Mouse (Mus musculus) small intestine, adult 2 months (tissue): Measurements from ENCODE around the gene Olfr1367. TPM values are rescaled to one million over a fixed set of nuclear protein-coding genes. Genes with fewer than 3 reads are reported as not detected.

ENCODE experiments used
- H3K27ac ChIP-seq: fragments of 200-500 bp; 2 replicates; pipeline ENCODE4 v1.5.1; 2012; ENCODE audit warnings: low read depth, low read length, control low read depth, inconsistent platforms; ENCODE audit not compliant: insufficient read depth
- H3K27me3 ChIP-seq: fragments of 200-500 bp; 2 replicates; pipeline ENCODE4 v1.6.1; 2012; ENCODE audit warnings: mild to moderate bottlenecking, moderate library complexity, low read length, inconsistent platforms; ENCODE audit not compliant: control insufficient read depth, insufficient read depth
- H3K36me3 ChIP-seq: fragments of 200-500 bp; 2 replicates; pipeline ENCODE4 v1.6.1; 2012; ENCODE audit warnings: mild to moderate bottlenecking, low read length, control low read depth, inconsistent platforms; ENCODE audit not compliant: control insufficient read depth, insufficient read depth
- H3K4me1 ChIP-seq: fragments of 200-500 bp; 2 replicates; pipeline ENCODE4 v1.6.1; 2012; ENCODE audit warnings: low read length, inconsistent platforms, mixed read lengths; ENCODE audit not compliant: control insufficient read depth, insufficient read depth, insufficient read length
- H3K4me3 ChIP-seq: fragments of 200-500 bp; 2 replicates; pipeline ENCODE4 v1.5.1; 2012; ENCODE audit warnings: low read depth, mild to moderate bottlenecking, control low read depth, inconsistent platforms, low read length, moderate library complexity
- CTCF ChIP-seq: fragments of 200-500 bp; IDR thresholded peaks from 2 replicates; pipeline ENCODE4 v1.5.1; 2012; ENCODE audit warnings: low read depth, mild to moderate bottlenecking, control low read depth, inconsistent platforms, low read length, moderate library complexity, mixed read lengths; ENCODE audit not compliant: insufficient replicate concordance, insufficient read length; ENCODE audit errors: extremely low read depth
- POLR2A ChIP-seq: fragments of 200-500 bp; IDR thresholded peaks from 2 replicates; pipeline ENCODE4 v1.6.1; 2012; ENCODE audit warnings: low read depth, mild to moderate bottlenecking, control low read depth, inconsistent platforms, low read length, moderate library complexity
- WGBS: fragments of 180-500 bp; shearing (Covaris S2); methylation state at CpG from one replicate; pipeline ENCODE4 v1.1.7; 2018; 5-methylcytosine and 5-hydroxymethylcytosine counted together
- polyA plus RNA-seq: library from polyadenylated mRNA; depleted of rRNA; stranded (reverse); fragments of >200 nt; gene quantifications from 2 replicates; pipeline ENCODE4 v1.2.3, GENCODE M21; 2012

The Olfr1367 gene
- polyA plus RNA-seq, 1 experiment, result not detected

DNA sequence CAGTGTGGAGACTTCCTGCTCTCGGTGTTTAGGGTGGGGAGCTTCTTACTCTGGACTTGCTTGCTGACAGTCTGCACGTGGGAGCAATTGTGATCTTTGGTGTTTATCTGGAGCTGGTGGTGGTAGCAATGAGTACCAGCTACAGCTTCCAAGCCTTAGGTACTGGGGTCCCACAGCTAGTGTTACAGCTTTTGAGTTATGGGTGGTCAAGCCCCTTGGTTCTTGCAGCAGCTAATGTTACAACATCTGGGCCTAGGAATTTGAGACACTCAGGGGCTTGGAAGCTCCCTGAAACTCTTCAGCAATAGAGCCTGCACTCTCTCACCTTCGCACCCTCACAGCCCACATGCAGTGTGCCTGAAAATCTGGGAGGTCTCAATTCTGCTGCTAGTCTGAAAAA is 26.4 kb upstream of the Olfr1367 start:
- Histone ChIP-seq H3K27ac (no peak overlapping the region), H3K4me3 (no peak overlapping the region), H3K4me1 (no peaks in the 10 kb centered on the region), H3K27me3 (no peaks in the 10 kb centered on the region; the same call in 1 of the 2 replicates), H3K36me3 (no peaks in the 10 kb centered on the region)
- 53% methylated on average over 3 of the region's 3 CpGs for WGBS
- no peak for TF ChIP-seq POLR2A
- TF ChIP-seq CTCF, result no peak

DNA sequence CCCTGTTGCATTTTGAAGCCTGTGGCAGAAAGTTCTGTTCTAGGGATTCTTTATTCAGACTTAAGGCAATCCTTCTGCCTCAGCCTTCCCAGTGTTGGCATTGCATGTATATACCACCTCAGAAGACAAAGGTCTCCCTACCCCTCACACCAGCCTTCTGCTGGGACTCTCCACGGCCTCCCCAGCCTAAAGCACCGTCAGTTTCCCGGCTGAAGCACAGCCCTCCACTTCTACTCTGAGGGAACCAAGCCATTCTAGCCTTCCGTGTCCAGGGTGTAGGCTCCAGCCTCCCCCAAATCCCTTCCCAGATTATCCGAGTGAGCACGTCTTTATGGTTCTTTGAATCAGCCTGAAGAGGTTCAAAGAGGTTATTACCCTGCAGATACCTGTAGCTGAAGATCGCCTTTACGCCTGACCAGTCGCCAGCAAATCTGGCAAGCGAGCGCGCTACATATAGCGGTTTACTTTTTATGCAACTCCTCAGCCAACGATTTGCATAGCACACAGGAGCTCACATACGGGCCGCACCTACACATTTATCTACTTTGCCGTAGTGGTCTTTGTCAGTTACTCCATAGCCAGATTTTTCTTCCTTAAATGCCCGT is 24.7 kb upstream of the Olfr1367 start:
- H3K27me3 ChIP-seq, result no peaks in the 10 kb centered on the region; the same call in 1 of the 2 replicates
- no peaks in the 10 kb centered on the region for H3K4me1 ChIP-seq
- no peak overlapping the region for H3K27ac ChIP-seq
- 20% methylated on average over 18 of the region's 18 CpGs for WGBS
- H3K36me3 ChIP-seq, result no peaks in the 10 kb centered on the region
- H3K4me3 ChIP-seq, result no peak overlapping the region
- TF ChIP-seq POLR2A (no peak), CTCF (no peak)

DNA sequence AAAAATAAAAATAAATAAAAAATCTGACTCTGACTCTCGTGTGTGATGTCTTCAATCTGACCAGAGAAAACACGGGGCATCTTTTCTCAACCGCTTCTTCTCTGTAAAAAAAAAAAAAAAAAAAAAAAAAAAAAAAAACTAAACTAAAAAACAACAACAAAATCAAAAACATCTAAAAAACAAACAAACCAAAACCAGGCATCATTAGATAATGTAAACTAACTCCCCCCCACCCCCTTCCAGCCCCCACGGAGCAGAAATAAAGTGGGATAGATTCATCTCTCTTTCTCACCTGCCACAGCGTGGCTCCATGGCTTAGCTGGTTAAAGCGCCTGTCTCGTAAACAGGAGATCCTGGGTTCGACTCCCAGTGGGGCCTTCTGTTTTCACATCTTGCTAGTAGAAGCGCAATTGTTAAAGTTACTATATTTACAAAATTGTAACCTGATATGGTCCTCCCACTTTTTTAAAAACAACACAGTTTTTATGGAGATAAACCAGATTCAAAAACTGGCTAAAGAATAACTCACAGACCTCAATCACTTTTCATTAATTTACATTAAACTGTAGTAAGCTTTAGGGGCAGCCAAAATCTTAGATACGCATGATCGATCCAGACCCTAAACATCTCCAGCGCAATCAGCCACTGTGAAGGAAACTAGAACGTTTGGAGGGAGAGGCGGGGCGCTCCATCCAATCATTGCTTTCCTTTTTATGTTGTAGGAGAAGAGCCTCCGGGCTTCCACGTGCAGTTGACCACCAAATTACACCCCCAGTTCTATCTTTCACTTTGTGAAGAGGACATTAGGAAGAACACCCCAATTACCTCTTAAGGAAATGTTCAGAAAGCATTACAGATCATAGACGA is 24.0 kb upstream of the Olfr1367 start:
- H3K27me3 ChIP-seq, result no peaks in the 10 kb centered on the region; the same call in 1 of the 2 replicates
- WGBS, result 28% methylated on average over 18 of the region's 18 CpGs
- no peaks in the 10 kb centered on the region for H3K4me1 ChIP-seq
- no peak overlapping the region for H3K4me3 ChIP-seq
- no peaks in the 10 kb centered on the region for H3K36me3 ChIP-seq
- H3K27ac ChIP-seq, result no peak overlapping the region
- TF ChIP-seq CTCF (no peak), POLR2A (no peak)

DNA sequence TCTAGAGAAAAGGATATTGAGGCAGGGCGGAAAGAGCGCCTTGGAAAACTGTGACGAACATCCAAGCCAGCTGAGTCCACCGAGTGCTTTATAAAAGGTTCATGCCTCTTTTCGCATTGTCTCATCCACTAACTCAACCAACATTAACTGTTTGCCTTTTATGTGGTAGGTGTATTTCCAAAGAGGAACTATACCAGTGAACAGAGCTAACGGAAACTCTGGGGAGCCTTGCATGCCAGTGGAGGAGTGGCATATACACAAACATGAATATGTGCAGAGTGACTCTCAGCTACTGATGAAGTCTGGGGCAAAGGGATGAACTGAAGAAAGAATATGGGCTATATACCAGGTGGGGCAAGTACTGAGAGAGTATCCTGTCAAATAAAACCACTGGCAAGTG is 23.3 kb upstream of the Olfr1367 start:
- Histone ChIP-seq H3K4me1 (no peaks in the 10 kb centered on the region), H3K27me3 (no peaks in the 10 kb centered on the region; the same call in 1 of the 2 replicates), H3K27ac (no peak overlapping the region), H3K4me3 (no peak overlapping the region), H3K36me3 (no peaks in the 10 kb centered on the region)
- WGBS, result 67% methylated on average over 6 of the region's 6 CpGs
- TF ChIP-seq CTCF (no peak), POLR2A (no peak)

DNA sequence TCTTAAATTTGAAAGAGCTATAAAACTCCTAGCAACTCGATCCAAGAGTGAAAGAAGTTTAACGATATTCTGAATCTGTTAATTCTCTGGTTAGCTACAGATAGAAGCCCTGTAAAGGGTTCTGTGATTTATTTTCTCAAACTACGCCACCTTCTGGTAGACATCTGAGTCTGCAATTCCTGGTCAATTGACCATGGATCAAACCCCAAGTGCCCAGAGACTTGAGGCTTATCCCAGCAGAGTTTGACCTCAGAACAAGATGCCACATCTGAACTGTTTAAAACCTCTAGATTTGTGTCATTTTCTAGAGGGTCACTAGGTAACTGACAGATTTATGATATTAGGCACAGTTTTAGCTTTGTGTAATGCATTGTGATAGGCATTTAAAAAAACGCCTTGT is 20.5 kb upstream of the Olfr1367 start:
- H3K4me1 ChIP-seq, result no peaks in the 10 kb centered on the region
- TF ChIP-seq POLR2A (no peak), CTCF (no peak)
- no peak overlapping the region for H3K27ac ChIP-seq
- WGBS, result 8% methylated on average over 4 of the region's 4 CpGs
- no peaks in the 10 kb centered on the region for H3K36me3 ChIP-seq
- H3K4me3 ChIP-seq, result no peak overlapping the region
- H3K27me3 ChIP-seq, result no peaks in the 10 kb centered on the region; the same call in 1 of the 2 replicates

DNA sequence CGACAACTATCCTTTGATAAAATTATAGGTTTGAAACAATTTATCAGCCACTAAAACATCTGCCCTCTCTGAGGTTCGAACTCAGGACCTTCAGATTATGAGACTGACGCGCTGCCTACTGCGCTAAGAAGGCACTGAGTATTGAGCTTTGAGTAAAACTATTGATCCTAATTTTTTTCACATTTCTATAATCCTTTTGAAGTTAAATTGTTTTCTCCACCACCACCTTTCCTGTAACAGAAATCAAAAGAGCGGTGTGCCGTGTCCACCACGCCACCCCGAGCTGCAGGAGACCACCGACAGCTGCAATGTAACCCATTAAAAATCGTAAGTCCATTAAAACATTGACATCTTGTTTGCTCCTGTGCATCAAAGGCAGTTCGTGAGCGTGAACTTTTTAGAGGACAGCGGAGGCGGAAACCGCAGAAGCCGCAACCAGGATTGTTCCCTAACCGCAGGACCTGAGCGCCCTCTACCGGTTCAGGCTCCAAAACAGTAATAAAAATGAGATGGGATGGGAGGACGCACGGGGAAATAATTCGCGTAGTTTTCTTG is 20.0 kb upstream of the Olfr1367 start:
- Histone ChIP-seq H3K4me3 (peak overlapping the region; percentile 62), H3K4me1 (no peaks in the 10 kb centered on the region), H3K27me3 (no peaks in the 10 kb centered on the region; the same call in 1 of the 2 replicates), H3K36me3 (no peaks in the 10 kb centered on the region), H3K27ac (no peak overlapping the region)
- TF ChIP-seq CTCF (peak; percentile 92), POLR2A (no peak)
- WGBS, result under 1% methylated on average over 24 of the region's 24 CpGs

DNA sequence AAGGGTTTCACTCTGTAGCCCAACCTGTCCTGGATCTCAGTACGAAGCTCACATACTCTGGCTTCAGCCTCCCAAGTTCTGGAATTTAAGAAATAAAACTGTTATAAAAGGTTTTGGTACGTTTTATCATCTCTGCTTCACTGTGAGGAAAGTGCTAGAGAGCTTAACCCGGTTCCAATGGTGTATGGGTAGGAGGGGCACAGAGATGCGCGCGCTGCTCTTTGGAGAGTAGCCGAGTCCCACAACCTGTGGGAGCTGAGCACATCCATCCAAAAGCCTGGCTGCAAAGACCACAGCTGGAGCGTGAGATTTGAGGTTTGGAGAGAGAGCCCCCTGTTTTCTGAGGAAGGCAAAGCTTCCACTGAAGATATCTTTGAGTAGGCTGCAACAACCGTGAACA is 19.3 kb upstream of the Olfr1367 start:
- H3K36me3 ChIP-seq, result no peaks in the 10 kb centered on the region
- WGBS, result 3% methylated on average over 9 of the region's 9 CpGs
- peak overlapping the region; percentile 11 for H3K4me3 ChIP-seq

More for the DNA sequence above, 19.3 kb upstream of the Olfr1367 start:
- no peak overlapping the region for H3K27ac ChIP-seq
- H3K4me1 ChIP-seq, result no peaks in the 10 kb centered on the region
- H3K27me3 ChIP-seq, result no peaks in the 10 kb centered on the region
- TF ChIP-seq CTCF (no peak), POLR2A (no peak)
